Mouse (Mus musculus): ENCODE measurements around the gene Tcte1.

Tcte1 gene

DNA sequence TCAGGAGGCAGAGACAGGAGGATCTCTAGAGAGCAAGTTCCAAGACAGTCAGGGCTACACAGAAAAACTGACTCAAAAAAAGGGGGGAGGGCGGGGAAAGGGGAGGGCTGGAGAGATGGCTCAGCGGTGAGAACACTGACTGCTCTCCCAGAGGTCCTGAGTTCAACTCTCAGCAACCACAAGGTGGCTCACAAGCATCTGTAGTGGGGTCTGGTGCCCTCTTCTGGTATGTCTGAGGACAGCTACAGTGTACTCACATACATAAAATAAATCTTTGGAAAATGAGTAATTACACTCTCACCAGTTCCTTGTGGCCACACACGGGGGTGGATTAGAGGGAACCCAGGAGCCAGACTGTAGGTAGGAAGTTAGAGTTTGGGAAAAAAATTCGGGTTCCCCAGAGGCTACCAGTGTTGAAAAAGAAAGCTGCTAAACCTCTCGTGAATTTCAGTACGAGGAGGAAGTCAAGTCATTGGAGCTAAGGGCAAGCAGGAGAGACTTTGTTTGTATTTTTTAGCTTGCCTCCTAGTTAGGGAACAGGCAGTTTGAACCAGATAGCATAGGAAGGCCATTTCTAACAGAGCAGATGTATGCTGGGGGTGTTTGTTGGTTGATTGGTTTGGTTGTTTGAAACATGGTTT lies 59.6 kb downstream of the Tcte1 start:
- in situ Hi-C loops (cut with MseI, MboI): no loop called here

DNA sequence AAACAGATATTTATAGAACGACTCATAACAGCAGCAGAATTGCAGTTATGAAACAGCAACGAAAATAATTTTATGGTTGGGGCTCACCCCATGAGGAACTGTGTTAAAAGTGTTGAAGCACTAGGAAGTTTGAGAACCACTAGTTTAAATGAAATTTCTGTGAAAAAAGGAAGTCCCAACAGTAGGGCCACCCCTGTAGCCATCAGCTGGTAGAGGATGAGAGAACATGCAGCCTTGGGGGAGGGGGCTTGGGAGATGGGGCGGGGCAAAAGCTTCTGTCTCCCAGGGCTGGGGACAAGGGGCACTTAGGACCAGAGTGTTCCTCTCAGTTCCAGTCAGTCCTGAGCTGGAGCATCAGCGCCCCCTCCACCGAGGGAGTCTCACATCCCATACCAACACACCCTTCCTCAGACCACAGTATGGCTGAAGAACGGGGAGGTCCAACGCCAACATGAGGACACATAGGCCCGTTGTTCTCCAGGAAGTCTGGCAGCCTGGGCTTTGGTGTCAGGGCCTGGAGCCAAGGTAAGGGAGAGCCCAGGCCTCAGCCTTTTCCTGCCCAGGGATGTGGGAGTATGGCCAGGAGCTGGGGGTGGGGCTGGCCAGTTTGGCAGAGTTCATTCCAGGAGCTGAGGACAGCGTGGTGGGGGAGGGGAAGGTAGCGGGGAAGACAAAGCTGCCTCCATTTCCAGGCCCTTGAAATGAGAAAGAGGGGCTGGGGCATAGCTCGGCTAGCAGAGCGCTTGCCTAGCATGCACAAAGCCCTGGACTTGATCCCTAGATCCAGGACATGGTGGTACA lies 61.1 kb downstream of the Tcte1 start:
- in situ Hi-C loops (cut with MseI, MboI): no loop called here

DNA sequence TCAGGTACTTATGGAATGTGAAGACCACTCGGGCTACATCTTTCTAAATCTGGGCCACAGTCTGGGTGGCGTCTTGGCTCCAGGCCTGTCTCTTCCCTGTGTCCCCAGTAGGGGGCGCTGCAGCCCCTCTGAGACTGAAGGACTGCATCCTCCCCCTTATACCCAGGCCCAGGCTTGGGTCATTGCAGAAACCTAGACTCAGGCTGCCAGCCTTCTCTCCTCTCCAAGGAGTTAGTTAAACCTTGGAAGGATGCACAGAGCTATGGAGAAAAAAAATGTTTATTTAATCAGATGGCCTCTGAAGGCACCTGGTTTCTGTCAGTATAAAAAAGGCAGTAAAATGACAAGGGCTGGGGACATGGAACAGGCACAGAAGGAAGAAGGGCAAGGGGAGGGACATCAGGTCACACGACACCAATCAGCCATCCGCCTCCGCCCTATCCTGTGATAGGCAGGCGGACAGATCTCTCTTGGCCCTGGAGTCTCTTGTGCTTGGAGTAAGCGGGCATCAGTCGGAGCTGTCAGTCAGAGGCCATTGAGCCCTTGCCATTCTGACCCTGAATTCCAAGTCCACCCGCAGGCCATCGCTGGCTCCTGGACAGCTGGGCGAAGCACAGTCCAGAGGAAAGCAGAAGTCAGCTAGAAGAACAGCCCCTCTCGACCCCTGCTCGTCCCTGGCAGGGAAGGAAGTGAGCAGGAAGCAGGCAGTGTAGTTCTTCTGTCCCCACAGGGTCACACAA lies 61.9 kb downstream of the Tcte1 start:
- in situ Hi-C loops (cut with MseI, MboI): loop anchor here (5.0 kb wide), 1 partner anchor 42 kb away; no protein-coding TSS in a partner anchor

DNA sequence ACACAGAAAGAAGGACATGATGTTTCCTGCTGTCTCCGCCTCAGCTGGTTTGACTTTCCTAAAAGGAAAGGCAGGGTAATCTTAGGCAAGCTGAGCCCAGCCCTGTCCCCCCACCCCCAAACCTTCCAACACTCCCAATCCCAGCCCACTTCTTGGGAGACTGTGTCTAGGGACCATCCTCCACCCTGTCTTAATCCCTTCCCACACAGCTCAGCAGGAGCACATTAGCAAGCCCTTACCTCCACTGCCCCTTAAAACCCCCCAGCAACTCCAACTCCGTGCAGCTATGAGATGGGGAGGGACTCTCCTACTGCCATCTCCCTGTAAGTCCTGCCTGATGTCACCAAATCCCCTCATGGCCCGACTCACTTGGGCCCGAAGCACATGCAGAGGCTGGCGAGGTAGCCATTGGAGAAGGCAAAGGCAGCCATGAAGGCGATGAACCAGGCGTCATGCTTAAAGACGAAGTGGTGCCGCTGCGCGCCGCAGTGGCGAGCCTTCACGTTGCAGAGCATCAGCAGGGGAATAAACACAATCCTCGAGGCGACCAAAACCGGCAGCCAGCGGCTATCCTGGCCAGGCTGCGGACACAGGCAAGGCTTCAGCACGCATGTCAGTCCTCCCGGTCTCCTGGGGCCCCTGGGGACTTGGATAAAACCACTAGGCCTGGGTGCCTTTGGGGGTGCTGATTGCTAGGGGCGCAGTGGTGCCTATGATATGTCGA lies 62.7 kb downstream of the Tcte1 start:
- in situ Hi-C loops (cut with MseI, MboI): loop anchor here (5.0 kb wide), 1 partner anchor 41 kb away; no protein-coding TSS in a partner anchor

DNA sequence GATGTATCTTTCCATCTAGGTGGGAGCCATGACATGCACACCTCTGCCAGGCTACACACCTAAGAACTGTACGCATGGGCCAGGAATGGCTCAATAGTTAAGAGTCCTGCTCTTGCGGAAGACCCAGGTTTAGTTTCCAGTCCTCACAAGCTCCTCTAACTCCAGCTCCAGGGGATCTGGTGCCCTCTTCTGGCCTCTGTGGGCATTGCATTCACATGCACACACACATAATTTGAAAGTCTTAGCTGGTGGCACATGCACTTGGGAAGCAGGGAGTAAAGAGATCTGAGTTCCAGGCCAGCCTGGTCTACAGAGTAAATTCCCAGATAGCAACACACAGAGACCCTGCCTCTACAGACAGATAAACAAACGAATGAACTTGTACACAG lies 63.2 kb downstream of the Tcte1 start:
- in situ Hi-C loops (cut with MseI, MboI): loop anchor here (5.0 kb wide), 1 partner anchor 41 kb away; no protein-coding TSS in a partner anchor

DNA sequence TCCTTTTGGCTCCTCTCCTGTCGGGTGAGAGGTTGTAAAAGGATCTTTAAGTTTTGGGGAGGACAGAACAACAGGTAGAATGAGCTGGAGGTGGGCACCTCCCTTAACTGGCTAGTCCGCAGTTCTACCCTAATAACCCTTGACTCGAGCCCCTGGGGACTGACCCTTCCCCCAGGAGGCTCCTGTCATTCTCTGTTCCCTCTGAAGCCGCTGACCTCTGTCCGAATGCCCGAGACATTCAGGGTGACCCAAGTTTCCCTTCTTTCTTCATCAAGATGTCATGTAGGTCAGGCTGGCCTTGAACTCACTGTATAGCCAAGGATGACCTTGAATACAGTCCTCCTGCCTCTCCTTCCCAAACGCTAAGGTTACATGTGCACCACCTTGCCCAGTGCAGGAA lies 65.1 kb downstream of the Tcte1 start:
- in situ Hi-C loops (cut with MseI, MboI): loop anchor here (5.0 kb wide), 1 partner anchor 39 kb away; no protein-coding TSS in a partner anchor

DNA sequence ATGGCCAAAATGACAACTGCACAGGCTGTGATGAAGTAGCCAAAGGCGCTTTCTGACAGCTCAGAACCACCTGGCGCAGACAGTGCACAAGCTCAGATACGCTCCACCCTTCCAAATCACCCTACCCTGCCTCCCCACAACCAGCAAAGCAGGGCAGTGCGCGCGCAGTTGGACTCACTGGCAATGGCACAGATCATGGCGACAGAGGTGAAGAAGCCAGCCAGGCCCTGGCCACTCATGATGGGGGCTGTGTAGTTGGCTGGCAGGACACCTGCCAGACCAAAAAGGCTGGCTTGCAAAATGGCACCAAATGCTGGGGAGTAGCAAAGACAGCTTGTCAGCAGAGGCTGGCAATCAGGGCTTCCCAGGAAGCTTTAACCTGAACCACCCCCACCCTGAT lies 66.0 kb downstream of the Tcte1 start:
- in situ Hi-C loops (cut with MseI, MboI): loop anchor here (5.0 kb wide), 1 partner anchor 38 kb away; no protein-coding TSS in a partner anchor

DNA sequence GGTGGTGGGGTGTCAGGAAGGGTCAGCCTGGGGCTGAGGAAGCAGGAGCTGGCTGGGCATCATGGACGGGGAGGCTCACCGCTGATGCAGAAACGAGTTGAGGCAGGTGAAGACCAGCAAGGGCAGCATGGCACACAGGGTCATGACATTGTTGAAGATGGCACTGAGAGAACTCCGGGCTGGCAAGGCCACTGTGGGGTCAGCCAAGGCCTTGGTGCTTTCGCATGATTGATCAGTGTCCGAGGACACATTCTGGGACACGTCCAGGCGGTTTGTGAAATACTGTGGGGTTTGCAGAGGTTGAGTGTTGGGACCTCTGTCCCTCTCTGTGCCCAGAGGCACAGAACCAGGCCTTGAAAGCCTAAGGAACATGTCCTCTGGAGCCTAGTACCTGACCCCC lies 66.6 kb downstream of the Tcte1 start:
- in situ Hi-C loops (cut with MseI, MboI): loop anchor here (5.0 kb wide), 1 partner anchor 37 kb away; no protein-coding TSS in a partner anchor

DNA sequence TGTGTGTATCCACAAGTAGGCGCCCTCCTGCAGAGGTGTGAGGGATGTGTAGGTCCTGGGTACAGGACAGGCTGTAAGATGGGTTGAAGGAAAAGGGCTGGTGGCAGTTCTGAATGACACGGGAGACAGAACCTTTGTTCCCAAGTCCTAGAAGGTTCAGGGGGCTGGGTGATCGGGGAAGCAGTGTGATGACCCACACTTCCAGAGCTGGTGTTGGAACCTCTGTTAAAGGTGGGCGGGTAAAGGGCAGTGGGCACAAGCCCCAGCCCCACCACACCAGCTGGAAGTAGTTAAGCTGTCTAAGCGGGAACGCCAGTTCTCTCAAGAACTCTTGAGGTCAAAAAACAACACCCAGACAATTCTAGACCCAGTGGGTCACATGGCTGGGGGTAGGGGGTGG lies 67.2 kb downstream of the Tcte1 start:
- in situ Hi-C loops (cut with MseI, MboI): no loop called here

DNA sequence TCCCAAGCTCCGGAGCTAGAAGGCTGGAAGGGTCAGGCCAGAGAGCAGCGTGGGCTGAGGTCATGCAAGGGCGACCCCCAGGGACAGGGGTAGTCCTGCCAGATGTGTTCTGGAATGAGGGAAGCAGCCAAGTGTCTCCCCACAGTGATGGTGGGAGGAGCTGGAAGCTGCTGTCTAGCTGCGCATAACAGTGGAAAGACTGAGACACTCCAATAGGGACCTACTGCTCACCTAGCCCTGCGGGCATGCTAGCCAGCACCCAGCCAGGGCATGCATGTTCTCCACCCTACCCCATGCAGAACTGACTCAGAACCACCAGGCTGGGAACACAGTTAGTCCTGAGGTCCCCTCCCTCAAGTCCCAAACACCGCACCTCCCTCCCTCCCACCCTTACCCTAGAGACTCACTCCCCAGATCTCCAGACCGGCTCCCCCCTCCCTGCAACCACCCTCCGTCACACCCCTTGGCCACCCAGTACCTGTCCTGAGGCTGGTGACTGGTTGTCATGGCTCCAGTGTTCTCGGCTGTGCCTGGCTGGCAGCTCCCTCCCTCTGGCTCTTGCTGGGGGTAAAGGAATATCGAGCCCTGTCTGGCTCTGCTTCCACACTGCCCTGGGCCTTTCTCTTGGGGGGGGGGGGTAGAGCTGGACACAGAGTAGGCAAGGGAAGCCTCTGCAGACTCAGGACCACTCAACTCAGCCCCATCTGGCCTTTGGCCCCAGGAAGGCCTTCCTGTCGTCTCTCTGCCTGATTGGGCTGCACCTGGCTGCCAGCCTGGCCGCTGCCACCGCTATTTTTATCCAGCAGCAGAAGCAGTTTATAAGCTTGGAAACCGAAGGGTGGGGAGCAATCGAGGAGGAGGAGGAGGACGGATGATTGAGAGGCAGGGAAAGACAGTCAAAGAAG lies 68.7 kb downstream of the Tcte1 start:
- in situ Hi-C loops (cut with MseI, MboI): no loop called here
